In genomic region chr2:3573883-3574282, GRCm38 (mm10) we compare ENCODE assay signal across 22 mouse cellular contexts.
"Had no signal": no experiment of that assay in that cellular context is flagged by ENCODE, and none has a peak within 500 bp of the region (broad histone marks: within the 10 kb centered on the region; RNA-seq: fewer than 3 reads in every experiment).

No protein-coding gene starts in this region.

- H3K9me3 ChIP-seq: limb, embryonic 12.5 days; limb, embryonic 15.5 days; lung, embryonic 15.5 days; midbrain, embryonic 12.5 days; midbrain, embryonic 15.5 days; neural tube, embryonic 13.5 days had no signal

- H3K4me1 ChIP-seq: limb, embryonic 12.5 days; lung, embryonic 15.5 days; midbrain, embryonic 12.5 days; midbrain, embryonic 15.5 days; neural tube, embryonic 13.5 days had no signal

- H3K4me3 ChIP-seq: limb, embryonic 12.5 days; limb, embryonic 15.5 days; lung, embryonic 15.5 days; midbrain, embryonic 12.5 days; midbrain, embryonic 15.5 days; myocyte; neural tube, embryonic 13.5 days had no signal

- H3K9ac ChIP-seq: limb, embryonic 12.5 days; limb, embryonic 15.5 days; liver, embryonic 14.5 days; lung, embryonic 15.5 days; midbrain, embryonic 12.5 days; midbrain, embryonic 15.5 days; neural tube, embryonic 13.5 days had no signal

- H3K36me3 ChIP-seq: limb, embryonic 12.5 days; limb, embryonic 15.5 days; lung, embryonic 15.5 days; midbrain, embryonic 12.5 days; midbrain, embryonic 15.5 days; neural tube, embryonic 13.5 days had no signal

- DNase-seq: kidney, adult 18-20 months; kidney, adult 9 months; kidney, postnatal 14 days; kidney, postnatal 4 days; left cerebral cortex, postnatal 4 days; lung, adult 18-20 months; lung, postnatal 10 days; lung, postnatal 36 days; right cerebral cortex, adult 18-20 months; right cerebral cortex, postnatal 14 days; right cerebral cortex, postnatal 4 days; thymus, adult 18-20 months; thymus, postnatal 36 days had no signal

- ATAC-seq: midbrain, embryonic 15.5 days had no signal

- H3K27me3 ChIP-seq: limb, embryonic 12.5 days; limb, embryonic 15.5 days; lung, embryonic 15.5 days; midbrain, embryonic 12.5 days; midbrain, embryonic 15.5 days; neural tube, embryonic 13.5 days had no signal

- H3K4me2 ChIP-seq: limb, embryonic 12.5 days; limb, embryonic 15.5 days; liver, embryonic 11.5 days; lung, embryonic 15.5 days; midbrain, embryonic 12.5 days; midbrain, embryonic 15.5 days; neural tube, embryonic 13.5 days had no signal

- H3K27ac ChIP-seq: limb, embryonic 12.5 days; limb, embryonic 15.5 days; liver, embryonic 14.5 days; lung, embryonic 15.5 days; midbrain, embryonic 12.5 days; midbrain, embryonic 15.5 days; neural tube, embryonic 13.5 days had no signal
